Mouse (Mus musculus) midbrain, embryonic 15.5 days (tissue): ENCODE measurements around the gene Allc. TPM values are rescaled to one million over a fixed set of nuclear protein-coding genes. Genes with fewer than 3 reads are reported as not detected.

Experiments
- ATAC-seq: fragments of 200-750 bp; cut with Nextera tagmentation; replicated peaks from 2 replicates; pipeline ENCODE4 v1.8.0; 2017; ENCODE audit warnings: moderate TSS enrichment
- H3K27ac ChIP-seq: fragments of 300-500 bp; sonication (generic); 2 replicates; pipeline ENCODE4 v1.5.1; 2015; ENCODE audit warnings: mild to moderate bottlenecking, inconsistent platforms
- H3K27me3 ChIP-seq: fragments of 300-500 bp; sonication (generic); replicated peaks from 2 replicates; pipeline ENCODE4 v1.6.1; 2015; ENCODE audit warnings: inconsistent platforms
- H3K36me3 ChIP-seq: fragments of 300-500 bp; sonication (generic); replicated peaks from 2 replicates; pipeline ENCODE4 v1.6.1; 2015; ENCODE audit warnings: inconsistent platforms
- H3K4me1 ChIP-seq: fragments of 300-500 bp; sonication (generic); 2 replicates; pipeline ENCODE4 v1.6.1; 2015; ENCODE audit warnings: inconsistent platforms
- H3K4me2 ChIP-seq: fragments of 300-500 bp; sonication (generic); 2 replicates; pipeline ENCODE4 v1.6.1; 2015; ENCODE audit warnings: inconsistent platforms, mild to moderate bottlenecking, moderate library complexity
- H3K4me3 ChIP-seq: fragments of 300-500 bp; sonication (generic); 2 replicates; pipeline ENCODE4 v1.5.1; 2015; ENCODE audit warnings: mild to moderate bottlenecking, inconsistent platforms
- H3K9ac ChIP-seq: fragments of 300-500 bp; sonication (generic); 2 replicates; pipeline ENCODE4 v1.6.1; 2015; ENCODE audit warnings: mild to moderate bottlenecking, inconsistent platforms
- H3K9me3 ChIP-seq: fragments of 300-500 bp; sonication (generic); 2 replicates; pipeline ENCODE4 v1.6.1; 2016; ENCODE audit warnings: inconsistent platforms
- WGBS: fragments of 180-500 bp; shearing (Covaris S2); methylation state at CpG from one replicate; pipeline ENCODE4 v1.1.7; 2015; ENCODE audit warnings: mixed read lengths; 5-methylcytosine and 5-hydroxymethylcytosine counted together
- polyA plus RNA-seq: library from polyadenylated mRNA; unstranded; fragments of >200 nt; fragmentation: Nextera tagmentation; extraction: Ambion mirVana; gene quantifications from 2 replicates; pipeline ENCODE4 v1.2.1, GENCODE M21; 2015

Gene Allc
- polyA plus RNA-seq = 0.20 and 0.23 TPM in 2 replicates

DNA sequence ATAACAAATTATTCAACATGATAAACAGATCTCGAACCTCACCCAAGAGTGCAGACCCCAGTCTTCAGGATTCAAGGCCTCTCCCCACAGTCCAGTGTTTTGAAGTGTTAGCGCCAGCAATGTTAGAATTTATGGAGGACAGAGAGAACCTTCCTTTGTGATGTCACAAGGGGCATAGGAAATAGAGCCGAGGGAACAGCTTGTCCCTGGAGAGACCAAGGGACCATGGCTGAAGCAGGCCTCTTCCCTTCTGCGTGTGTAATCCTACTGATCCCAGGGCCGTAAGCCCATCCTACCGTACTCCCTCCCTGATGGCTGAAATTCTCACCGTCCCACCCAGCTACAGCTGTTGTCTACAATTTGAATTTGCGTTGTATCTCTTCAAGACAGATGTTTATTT, at the start of gene Allc:
Allc (minus strand) TSS at position 101 of the 400 bp plus-strand sequence.
- no peak within 1 kb of the TSS for H3K9ac ChIP-seq
- H3K27ac ChIP-seq = no peak within 1 kb of the TSS
- ATAC-seq = no peak
- peaks cover 4% of the 10 kb centered on the region for H3K4me1 ChIP-seq
- no peak within 1 kb of the TSS for H3K4me2 ChIP-seq
- WGBS = 88% methylated on average over 8 of the region's 8 CpGs
- no peaks in the 10 kb centered on the region for H3K36me3 ChIP-seq
- H3K9me3 ChIP-seq = no peaks in the 10 kb centered on the region
- no peaks in the 10 kb centered on the region for H3K27me3 ChIP-seq
- no peak within 1 kb of the TSS for H3K4me3 ChIP-seq

DNA sequence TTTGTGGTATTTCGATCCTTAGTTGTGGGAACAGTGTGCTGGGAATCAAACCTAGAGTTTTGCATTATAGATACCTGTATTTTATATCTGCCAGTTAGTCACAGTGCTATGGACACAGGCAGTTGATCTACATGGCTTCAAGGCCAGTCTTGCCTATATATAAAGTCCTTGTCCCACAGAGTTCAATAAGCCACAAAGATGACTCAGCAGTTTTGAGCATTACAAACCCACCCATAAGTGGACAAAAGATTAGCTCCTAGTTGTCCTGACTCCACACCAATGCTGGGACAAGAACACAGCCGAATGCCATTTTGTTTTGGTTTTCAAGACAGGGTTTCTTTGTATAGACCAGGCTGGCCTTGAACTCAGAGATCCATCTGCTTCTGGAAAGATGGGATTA, 46.1 kb upstream of the Allc start:
- Histone ChIP-seq H3K27me3 (no peaks in the 10 kb centered on the region), H3K4me1 (peaks cover 12% of the 10 kb centered on the region; the same call in 1 of the 2 replicates), H3K27ac (no peak overlapping the region), H3K4me3 (no peak overlapping the region), H3K4me2 (no peak overlapping the region), H3K9ac (no peak overlapping the region), H3K36me3 (peaks cover 43% of the 10 kb centered on the region), H3K9me3 (no peaks in the 10 kb centered on the region)
- 90% methylated on average over 2 of the region's 2 CpGs for WGBS
- no peak for ATAC-seq

DNA sequence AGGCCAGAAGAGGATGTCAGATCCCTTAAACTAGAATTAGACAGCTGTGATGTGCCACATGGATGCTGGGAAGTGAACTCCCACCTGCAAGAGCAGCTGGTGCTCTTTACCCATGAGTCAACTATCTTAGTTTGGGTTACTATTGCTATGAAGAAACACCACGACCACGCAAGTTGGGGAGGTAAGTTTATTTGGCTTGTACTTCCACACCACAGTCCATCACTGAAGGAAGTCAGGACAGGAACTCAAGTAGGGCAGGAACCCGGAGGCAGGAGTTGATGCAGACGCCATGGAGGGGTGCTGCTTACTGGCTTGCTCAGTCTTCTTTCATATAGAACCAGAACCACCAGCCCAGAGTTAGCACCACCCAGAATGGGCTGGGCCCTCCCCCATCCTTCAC, 44.8 kb upstream of the Allc start:
- Histone ChIP-seq H3K9me3 (no peaks in the 10 kb centered on the region), H3K36me3 (peaks cover 30% of the 10 kb centered on the region), H3K4me3 (no peak overlapping the region), H3K27me3 (no peaks in the 10 kb centered on the region), H3K4me2 (no peak overlapping the region), H3K4me1 (0 out of 2 replicates have a peak, but pooled peaks cover under 1% of the 10 kb centered on the region), H3K9ac (no peak overlapping the region), H3K27ac (no peak overlapping the region)
- WGBS = 83% methylated on average over 4 of the region's 4 CpGs
- no peak for ATAC-seq

DNA sequence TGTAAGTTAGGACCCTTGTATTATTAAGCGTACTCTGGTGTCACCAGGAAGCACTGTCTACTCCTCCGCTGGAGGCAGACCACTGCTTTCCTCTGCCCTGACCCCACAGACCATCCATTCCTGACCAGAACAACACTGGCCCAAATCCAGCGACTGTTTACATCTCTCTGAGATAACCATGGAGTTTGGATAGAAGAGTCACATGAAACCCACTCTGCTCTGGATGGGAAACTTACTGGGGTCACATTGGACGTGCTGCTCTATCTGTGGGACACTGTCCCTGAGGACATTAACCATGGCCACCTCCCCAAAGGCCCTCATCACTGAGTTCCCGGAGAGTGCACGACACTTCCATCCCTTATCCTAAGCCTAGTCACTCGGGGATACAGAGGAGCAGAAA, 43.1 kb upstream of the Allc start:
- no peak overlapping the region for H3K4me2 ChIP-seq
- H3K4me1 ChIP-seq = no peaks in the 10 kb centered on the region
- no peak overlapping the region for H3K9ac ChIP-seq
- H3K9me3 ChIP-seq = no peaks in the 10 kb centered on the region
- WGBS = 86% methylated on average over 7 of the region's 7 CpGs
- ATAC-seq = no peak
- H3K27me3 ChIP-seq = no peaks in the 10 kb centered on the region
- H3K4me3 ChIP-seq = no peak overlapping the region
- H3K27ac ChIP-seq = no peak overlapping the region
- H3K36me3 ChIP-seq = peaks cover 14% of the 10 kb centered on the region

DNA sequence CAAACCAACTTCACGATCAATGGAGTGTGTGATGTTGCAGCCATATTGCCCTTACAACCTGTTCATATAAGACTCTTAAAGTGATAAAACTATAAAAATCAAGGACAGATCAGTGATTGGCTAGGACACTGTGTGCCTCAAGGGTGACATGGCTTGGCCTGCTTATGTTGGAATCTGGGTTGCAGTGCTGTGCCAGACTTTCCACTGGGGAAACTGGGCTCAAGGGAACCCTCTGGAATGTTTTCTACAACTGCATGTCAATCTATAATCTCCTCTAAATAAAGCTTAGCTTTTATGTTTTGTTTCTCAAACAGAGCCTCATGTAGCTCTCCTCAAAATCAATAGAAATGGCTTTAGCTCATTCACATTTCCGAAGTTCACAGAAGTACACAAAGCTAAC, 41.9 kb upstream of the Allc start:
- Histone ChIP-seq H3K4me3 (no peak overlapping the region), H3K4me2 (no peak overlapping the region), H3K36me3 (peaks cover 2% of the 10 kb centered on the region), H3K27me3 (no peaks in the 10 kb centered on the region), H3K27ac (no peak overlapping the region), H3K4me1 (no peaks in the 10 kb centered on the region; the same call in 1 of the 2 replicates), H3K9ac (no peak overlapping the region), H3K9me3 (no peaks in the 10 kb centered on the region)
- WGBS = 86% methylated on average over 2 of the region's 2 CpGs
- ATAC-seq = no peak

DNA sequence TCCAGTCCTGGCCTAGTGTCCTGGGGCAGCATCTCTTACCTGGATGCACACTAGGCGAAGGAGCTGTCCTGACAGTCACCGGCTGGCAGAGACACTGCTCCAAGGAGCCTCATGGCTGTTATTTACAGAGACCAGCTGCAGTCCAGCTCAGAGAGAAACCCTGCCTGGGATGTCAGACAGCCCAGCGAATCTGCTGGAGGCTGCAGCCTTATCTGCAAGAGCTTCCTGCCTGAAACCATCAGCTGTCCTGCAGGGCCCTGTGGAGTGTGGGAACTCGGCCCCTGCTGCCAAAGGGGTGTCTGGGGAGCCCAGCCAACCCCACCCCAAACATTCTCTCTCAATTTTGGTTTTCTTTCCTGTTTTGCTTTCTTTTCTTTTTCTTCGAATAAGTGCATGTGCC, 40.9 kb upstream of the Allc start, which contains the start of gene Colec11:
Colec11 (minus strand) TSS at position 183 of the 400 bp plus-strand sequence.
- Histone ChIP-seq H3K4me3 (no peak within 1 kb of the TSS), H3K4me1 (no peaks in the 10 kb centered on the region; the same call in 1 of the 2 replicates), H3K27ac (no peak within 1 kb of the TSS), H3K4me2 (no peak within 1 kb of the TSS), H3K27me3 (no peaks in the 10 kb centered on the region), H3K36me3 (no peaks in the 10 kb centered on the region; the same call in 1 of the 2 replicates), H3K9ac (no peak within 1 kb of the TSS), H3K9me3 (no peaks in the 10 kb centered on the region)
- WGBS = 68% methylated on average over 5 of the region's 5 CpGs
- ATAC-seq = no peak

DNA sequence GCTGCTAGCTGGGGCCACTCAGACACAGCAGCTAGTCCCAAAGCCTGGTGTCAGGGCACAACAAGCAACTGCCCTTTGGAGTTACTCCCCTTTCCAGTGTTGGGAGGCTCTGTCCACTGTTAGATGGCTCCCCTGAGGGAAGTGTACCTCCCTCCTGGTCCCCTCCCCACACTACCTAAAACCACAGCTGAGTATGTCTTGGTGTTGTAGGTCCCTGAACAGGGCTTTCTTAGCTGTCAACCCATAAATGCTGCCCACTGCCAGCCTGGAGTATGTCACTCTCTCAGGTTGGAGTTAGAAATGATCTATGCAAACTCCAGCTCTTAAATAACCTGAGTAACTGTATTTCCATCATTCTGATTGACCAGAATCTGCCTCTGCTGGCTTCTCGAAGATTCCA, 40.3 kb upstream of the Allc start:
- no peaks in the 10 kb centered on the region; the same call in 1 of the 2 replicates for H3K4me1 ChIP-seq
- H3K4me2 ChIP-seq = no peak overlapping the region
- WGBS = 85% methylated on average over 1 of the region's 1 CpGs
- no peaks in the 10 kb centered on the region for H3K36me3 ChIP-seq
- no peak overlapping the region for H3K4me3 ChIP-seq
- no peaks in the 10 kb centered on the region for H3K27me3 ChIP-seq
- no peak overlapping the region for H3K27ac ChIP-seq
- H3K9me3 ChIP-seq = no peaks in the 10 kb centered on the region
- no peak overlapping the region for H3K9ac ChIP-seq
- no peak for ATAC-seq

DNA sequence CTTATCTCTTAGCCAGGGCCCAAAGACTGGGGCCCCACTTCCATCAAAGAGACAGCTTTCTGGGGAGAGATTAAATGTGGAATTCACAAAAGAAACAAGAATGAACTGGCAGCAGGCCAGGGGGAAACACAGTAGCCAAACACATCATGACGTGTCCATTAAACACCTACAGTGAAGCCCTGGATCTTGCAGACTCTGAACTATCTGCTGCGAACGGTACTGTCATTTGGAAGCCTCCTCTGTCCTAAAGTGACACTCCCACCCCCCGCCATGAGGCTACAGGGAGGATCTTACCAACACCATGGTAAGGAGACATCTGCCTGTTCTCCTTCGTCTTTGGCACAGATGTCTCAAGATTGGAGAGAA, 39.8 kb upstream of the Allc start:
- H3K27me3 ChIP-seq = no peaks in the 10 kb centered on the region
- WGBS = 52% methylated on average over 5 of the region's 5 CpGs
- H3K4me3 ChIP-seq = no peak overlapping the region

DNA sequence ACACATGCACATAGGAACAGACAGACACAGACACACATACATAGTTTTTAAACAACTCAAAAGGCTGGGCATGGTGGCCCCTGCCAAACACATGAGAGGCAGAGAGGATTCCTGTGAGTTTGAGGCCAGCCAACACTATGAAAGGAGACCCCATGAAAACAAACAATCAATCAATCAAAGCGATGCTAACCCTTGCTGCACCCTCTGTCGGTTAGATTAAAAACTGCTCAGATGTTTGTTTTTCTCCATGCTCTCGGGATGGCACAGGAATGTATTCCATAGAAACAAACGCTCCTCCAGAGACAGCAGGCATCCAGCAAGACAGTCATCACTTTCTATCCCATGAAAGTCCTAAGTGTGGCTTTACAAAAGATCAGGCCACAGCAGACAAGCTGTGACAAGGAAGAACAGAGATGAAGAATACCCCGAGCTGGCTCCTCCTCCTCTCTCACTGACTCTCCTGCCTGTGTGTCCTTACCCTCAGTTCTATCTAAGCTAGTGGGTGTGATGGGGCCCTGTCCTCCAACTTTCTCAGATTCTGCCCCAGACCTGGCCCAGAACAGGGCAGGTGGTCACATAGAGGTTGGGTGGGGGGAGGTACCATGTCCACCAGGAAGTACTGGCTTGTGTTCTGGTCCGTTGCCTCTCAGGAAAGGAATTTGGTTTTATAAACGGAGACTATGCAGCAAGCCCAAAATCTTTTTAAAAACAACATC, 39.3 kb upstream of the Allc start:
- Histone ChIP-seq H3K9me3 (no peaks in the 10 kb centered on the region), H3K27me3 (no peaks in the 10 kb centered on the region), H3K36me3 (no peaks in the 10 kb centered on the region), H3K27ac (no peak overlapping the region), H3K4me3 (no peak overlapping the region), H3K4me1 (no peaks in the 10 kb centered on the region; the same call in 1 of the 2 replicates), H3K9ac (no peak overlapping the region), H3K4me2 (no peak overlapping the region)
- ATAC-seq = no peak; the same call in 1 of the 2 replicates
- WGBS = 30% methylated on average over 7 of the region's 7 CpGs

More for the DNA sequence above, 39.8 kb upstream of the Allc start:
- ATAC-seq = no peak
- Histone ChIP-seq H3K4me2 (no peak overlapping the region), H3K4me1 (no peaks in the 10 kb centered on the region; the same call in 1 of the 2 replicates), H3K27ac (no peak overlapping the region), H3K9me3 (no peaks in the 10 kb centered on the region), H3K36me3 (no peaks in the 10 kb centered on the region), H3K9ac (no peak overlapping the region)

DNA sequence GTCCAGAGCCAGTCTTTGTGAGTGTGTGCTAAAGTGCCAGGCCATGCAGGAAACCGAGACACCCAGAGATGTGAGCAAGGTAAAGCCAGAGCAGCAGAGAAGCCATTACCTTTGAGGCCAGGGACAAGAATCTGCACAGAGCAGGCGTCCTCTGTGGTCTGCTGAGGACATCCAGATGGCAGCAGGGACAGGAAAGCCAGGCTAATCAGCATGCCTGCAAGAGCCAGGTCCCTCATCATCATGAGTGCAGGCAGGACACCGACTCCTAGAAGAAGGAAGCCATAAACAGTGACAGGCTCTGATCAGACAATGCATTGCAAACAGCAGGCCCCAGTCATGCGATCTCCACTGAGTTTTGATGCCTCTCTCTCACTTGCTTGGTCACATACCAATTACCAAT, 35.0 kb upstream of the Allc start:
- no peak overlapping the region for H3K9ac ChIP-seq
- 79% methylated on average over 4 of the region's 4 CpGs for WGBS
- no peak overlapping the region for H3K4me2 ChIP-seq
- no peaks in the 10 kb centered on the region for H3K27me3 ChIP-seq
- ATAC-seq = no peak
- H3K27ac ChIP-seq = no peak overlapping the region
- H3K4me1 ChIP-seq = no peaks in the 10 kb centered on the region; the same call in 1 of the 2 replicates
- H3K36me3 ChIP-seq = no peaks in the 10 kb centered on the region
- H3K4me3 ChIP-seq = no peak overlapping the region
- H3K9me3 ChIP-seq = no peaks in the 10 kb centered on the region

DNA sequence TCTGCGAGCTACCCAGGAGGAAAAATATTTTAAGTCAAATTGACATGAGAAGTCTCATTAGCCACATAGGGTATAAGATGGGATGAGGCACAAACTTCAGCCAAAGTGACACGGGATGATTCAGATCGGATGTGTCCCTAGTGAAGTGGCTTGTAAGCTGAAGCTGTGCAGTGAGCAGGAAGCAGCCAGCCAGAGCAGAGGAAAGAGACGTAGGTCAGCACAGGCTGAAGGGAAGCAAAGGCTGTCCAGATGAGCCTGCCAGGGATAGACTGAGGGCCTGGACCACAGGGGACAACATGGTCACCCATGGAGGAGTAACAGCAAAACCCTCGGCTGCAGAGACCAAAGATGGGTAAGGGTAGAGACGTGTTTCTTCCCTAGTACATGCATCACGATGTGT, 32.1 kb upstream of the Allc start:
- 70% methylated on average over 7 of the region's 7 CpGs for WGBS
- Histone ChIP-seq H3K9ac (no peak overlapping the region), H3K27ac (peak overlapping the region; percentile 12; the same call in 1 of the 2 replicates), H3K36me3 (no peaks in the 10 kb centered on the region), H3K4me1 (no peaks in the 10 kb centered on the region), H3K4me3 (no peak overlapping the region), H3K9me3 (no peaks in the 10 kb centered on the region), H3K4me2 (no peak overlapping the region), H3K27me3 (no peaks in the 10 kb centered on the region)
- no peak for ATAC-seq

DNA sequence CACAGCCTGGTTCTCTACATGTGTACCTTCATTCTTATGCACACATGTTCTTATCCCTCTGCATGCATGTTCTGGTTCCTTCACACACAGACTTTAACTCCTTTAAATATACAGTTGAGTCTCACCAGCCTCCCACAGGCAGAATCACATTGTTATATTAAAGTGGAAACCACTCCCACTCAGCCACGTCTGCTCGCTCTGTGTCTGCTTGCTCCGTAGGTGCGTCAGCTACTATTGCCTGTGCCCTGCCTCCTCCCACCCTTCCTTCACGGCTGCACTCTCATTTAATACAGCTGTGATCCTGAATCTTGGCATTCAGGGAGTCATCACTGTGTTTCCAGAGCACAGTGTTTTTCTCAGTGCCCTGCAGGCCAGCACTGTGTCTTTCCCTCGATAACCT, 30.1 kb upstream of the Allc start:
- peaks cover 15% of the 10 kb centered on the region for H3K4me1 ChIP-seq
- no peaks in the 10 kb centered on the region for H3K36me3 ChIP-seq
- H3K4me2 ChIP-seq = no peak overlapping the region
- no peaks in the 10 kb centered on the region for H3K27me3 ChIP-seq
- H3K27ac ChIP-seq = no peak overlapping the region
- H3K9ac ChIP-seq = no peak overlapping the region
- WGBS = 50% methylated on average over 6 of the region's 6 CpGs
- H3K4me3 ChIP-seq = no peak overlapping the region
- ATAC-seq = no peak
- H3K9me3 ChIP-seq = no peaks in the 10 kb centered on the region
